Mouse (Mus musculus): Measurements from ENCODE around the gene Aes.

The Aes gene

GRCm38 (mm10) chr10:81545161-81545747 lies 14.0 kb upstream of the Aes start, which contains the start of gene Gna11:
TSS of gene Gna11 (minus strand) at chr10:81545190.
- DNase-seq = peak; percentile 100

GRCm38 (mm10) chr10:81546332-81546731 lies 13.0 kb upstream of the Aes start:
- DNase-seq = no peak

GRCm38 (mm10) chr10:81546788-81547571 lies 12.3 kb upstream of the Aes start:
- no peak for DNase-seq

- DNase-seq = no peak
Observed at GRCm38 (mm10) chr10:81548944-81549343, 10.3 kb upstream of the Aes start.

GRCm38 (mm10) chr10:81550257-81550656 lies 9.0 kb upstream of the Aes start:
- peak; percentile 85 to 86 for DNase-seq

- DNase-seq = peak; percentile 89 to 93
Observed at GRCm38 (mm10) chr10:81551597-81552102, 7.6 kb upstream of the Aes start.

- DNase-seq = peak in 1 of 2 experiments; percentile 74
Observed at GRCm38 (mm10) chr10:81553232-81553631, 6.1 kb upstream of the Aes start.

GRCm38 (mm10) chr10:81553807-81554755 lies 5.2 kb upstream of the Aes start:
- no peak for DNase-seq

GRCm38 (mm10) chr10:81556282-81556681 lies 3.0 kb upstream of the Aes start:
- peak in 1 of 2 experiments; percentile 64 for DNase-seq

- no peak for DNase-seq
Observed at GRCm38 (mm10) chr10:81557491-81557890, 1.8 kb upstream of the Aes start.

- peak; percentile 83 to 84 for DNase-seq
Observed at GRCm38 (mm10) chr10:81559627-81560539, 595 bp downstream of the Aes start.

- DNase-seq = no peak
Observed at GRCm38 (mm10) chr10:81560719-81561459, 1.6 kb downstream of the Aes start.

GRCm38 (mm10) chr10:81562411-81562810 lies 3.1 kb downstream of the Aes start:
- no peak for DNase-seq

- no peak for DNase-seq
Observed at GRCm38 (mm10) chr10:81563481-81563880, 4.2 kb downstream of the Aes start.

- DNase-seq = peak; percentile 83 to 85
Observed at GRCm38 (mm10) chr10:81564216-81564615, 4.9 kb downstream of the Aes start.

- DNase-seq = peak; percentile 73 to 78
Observed at GRCm38 (mm10) chr10:81564734-81565133, 5.4 kb downstream of the Aes start.

- DNase-seq = no peak
Observed at GRCm38 (mm10) chr10:81565257-81566228, 6.3 kb downstream of the Aes start.

- DNase-seq = peak; percentile 68 to 79
Observed at GRCm38 (mm10) chr10:81568381-81569191, 9.3 kb downstream of the Aes start.
